Mouse (Mus musculus) testis, postnatal 10 days (tissue): ENCODE measurements around the gene Epb41l2.

Experiments
- DNase-seq: peaks from one replicate; pipeline ENCODE4 v3.0.0; 2021; ENCODE audit warnings: low spot score

The Epb41l2 gene

GRCm38 (mm10) chr10:25499323-25500071 lies 139.9 kb downstream of the Epb41l2 start:
- no peak for DNase-seq

GRCm38 (mm10) chr10:25503250-25503649 lies 143.7 kb downstream of the Epb41l2 start:
- DNase-seq = no peak

GRCm38 (mm10) chr10:25513821-25514220 lies 154.2 kb downstream of the Epb41l2 start:
- no peak for DNase-seq

- no peak for DNase-seq
These were observed 160.4 kb downstream of the Epb41l2 start for GRCm38 (mm10) chr10:25519954-25520353.

GRCm38 (mm10) chr10:25520428-25520827 lies 160.8 kb downstream of the Epb41l2 start:
- DNase-seq = no peak

GRCm38 (mm10) chr10:25523727-25524126 lies 164.1 kb downstream of the Epb41l2 start:
- DNase-seq = no peak

- no peak for DNase-seq
These were observed 166.6 kb downstream of the Epb41l2 start for GRCm38 (mm10) chr10:25526156-25526555.

GRCm38 (mm10) chr10:25526622-25527021 lies 167.0 kb downstream of the Epb41l2 start:
- DNase-seq = no peak

- DNase-seq = no peak
These were observed 167.5 kb downstream of the Epb41l2 start for GRCm38 (mm10) chr10:25527126-25527525.

GRCm38 (mm10) chr10:25531335-25531734 lies 171.7 kb downstream of the Epb41l2 start:
- DNase-seq = no peak

GRCm38 (mm10) chr10:25533105-25533504 lies 173.5 kb downstream of the Epb41l2 start:
- DNase-seq = no peak

- DNase-seq = no peak
These were observed 174.1 kb downstream of the Epb41l2 start for GRCm38 (mm10) chr10:25533513-25534246.

GRCm38 (mm10) chr10:25534467-25534866 lies 174.9 kb downstream of the Epb41l2 start:
- DNase-seq = no peak

- DNase-seq = no peak
These were observed 176.3 kb downstream of the Epb41l2 start, which contains the start of gene Smlr1 for GRCm38 (mm10) chr10:25535891-25536331. TSS of gene Smlr1 (minus strand) at chr10:25536267.

GRCm38 (mm10) chr10:25536621-25537020 lies 177.0 kb downstream of the Epb41l2 start:
- no peak for DNase-seq

- DNase-seq = no peak
These were observed 179.1 kb downstream of the Epb41l2 start for GRCm38 (mm10) chr10:25538738-25539137.

GRCm38 (mm10) chr10:25539146-25539770 lies 179.7 kb downstream of the Epb41l2 start:
- no peak for DNase-seq

GRCm38 (mm10) chr10:25539771-25540168 lies 180.2 kb downstream of the Epb41l2 start:
- no peak for DNase-seq

GRCm38 (mm10) chr10:25541097-25541496 lies 181.5 kb downstream of the Epb41l2 start:
- DNase-seq = no peak

GRCm38 (mm10) chr10:25552936-25553335 lies 193.3 kb downstream of the Epb41l2 start:
- no peak for DNase-seq

- DNase-seq = no peak
These were observed 212.0 kb downstream of the Epb41l2 start for GRCm38 (mm10) chr10:25571319-25572240.
